Mouse (Mus musculus) MEL (cell line): ENCODE data around the gene Gm42420. TPM values are rescaled to one million over a fixed set of nuclear protein-coding genes. Genes with fewer than 3 reads are reported as not detected.

Experiments used
- DNase-seq: peaks from one replicate; pipeline ENCODE4 v3.0.0; 2011; ENCODE audit warnings: low read depth, low spot score
- H3K27ac ChIP-seq: 2 replicates; pipeline ENCODE4 v1.5.1; 2012; ENCODE audit warnings: low read depth, mild to moderate bottlenecking, control low read depth, low read length, moderate library complexity; ENCODE audit not compliant: control insufficient read depth
- H3K27me3 ChIP-seq, 2 experiments: fragments of 150-350 bp in 1 of 2; sonication (generic) in 1 of 2; 2 replicates each; pipeline ENCODE4 v1.6.1; 2012; ENCODE audit warnings: low read length in 2 of 2, mild to moderate bottlenecking in 2 of 2, improper control_type of control experiment in 1 of 2, moderate library complexity in 1 of 2; ENCODE audit not compliant: insufficient read depth in 2 of 2, control insufficient read depth in 1 of 2
- H3K36me3 ChIP-seq, 2 experiments: 2 replicates each; pipeline ENCODE4 v1.6.1; 2012 to 2014; ENCODE audit warnings: low read length in 2 of 2, improper control_type of control experiment in 1 of 2, inconsistent platforms in 1 of 2, mild to moderate bottlenecking in 1 of 2; ENCODE audit not compliant: insufficient read depth in 2 of 2, control insufficient read depth in 1 of 2
- H3K4me1 ChIP-seq, 2 experiments: fragments of 150-350 bp in 1 of 2; sonication (generic) in 1 of 2; 2 replicates each; pipeline ENCODE4 v1.6.1; 2012; ENCODE audit warnings: low read length in 2 of 2, improper control_type of control experiment in 1 of 2, mild to moderate bottlenecking in 1 of 2; ENCODE audit not compliant: insufficient read depth in 2 of 2, control insufficient read depth in 1 of 2
- H3K4me3 ChIP-seq, 2 experiments: fragments of 150-350 bp in 1 of 2; sonication (generic) in 1 of 2; 2 replicates each; pipeline ENCODE4 v1.5.1; 2012; ENCODE audit warnings: low read depth in 2 of 2, low read length in 2 of 2, mild to moderate bottlenecking in 2 of 2, moderate library complexity in 2 of 2, control low read depth in 1 of 2, improper control_type of control experiment in 1 of 2; ENCODE audit not compliant: control insufficient read depth in 1 of 2, insufficient read depth in 1 of 2
- H3K79me2 ChIP-seq: 2 replicates; pipeline ENCODE4 v1.6.1; 2012; ENCODE audit warnings: mild to moderate bottlenecking, low read length, moderate library complexity; ENCODE audit not compliant: control insufficient read depth, poor library complexity, insufficient read depth
- H3K9ac ChIP-seq: 2 replicates; pipeline ENCODE4 v1.6.1; 2012; ENCODE audit warnings: low read depth, mild to moderate bottlenecking, control low read depth, low read length, moderate library complexity; ENCODE audit not compliant: control insufficient read depth, poor library complexity, severe bottlenecking
- H3K9me3 ChIP-seq: fragments of 150-350 bp; sonication (generic); replicated peaks from 2 replicates; pipeline ENCODE4 v1.6.1; 2012; ENCODE audit warnings: mild to moderate bottlenecking, low read length, improper control_type of control experiment, moderate library complexity; ENCODE audit not compliant: insufficient read depth
- BHLHE40 ChIP-seq: IDR thresholded peaks from 2 replicates; pipeline ENCODE4 v1.6.1; 2012; ENCODE audit warnings: low read depth, mild to moderate bottlenecking, inconsistent platforms, low read length, improper control_type of control experiment, borderline replicate concordance
- CTCF ChIP-seq, 3 experiments: IDR thresholded peaks in 2 of 3; conservative IDR thresholded peaks in 1 of 3; 2 replicates each; pipeline ENCODE4 v1.5.1; 2011 to 2012; ENCODE audit warnings: low read length in 3 of 3, low read depth in 2 of 3, mild to moderate bottlenecking in 2 of 3, improper control_type of control experiment in 1 of 3, inconsistent platforms in 1 of 3, mixed read lengths in 1 of 3, moderate library complexity in 1 of 3; ENCODE audit not compliant: control insufficient read depth in 1 of 3, insufficient read depth in 1 of 3, poor library complexity in 1 of 3, severe bottlenecking in 1 of 3
- ELF1 ChIP-seq: IDR thresholded peaks from 2 replicates; pipeline ENCODE4 v1.6.1; 2014; ENCODE audit warnings: low read depth, mild to moderate bottlenecking, inconsistent platforms, low read length, improper control_type of control experiment, moderate library complexity
- ETS1 ChIP-seq: IDR thresholded peaks from 2 replicates; pipeline ENCODE4 v1.6.1; 2012; ENCODE audit warnings: low read depth, mild to moderate bottlenecking, inconsistent platforms, low read length, improper control_type of control experiment, moderate library complexity
- GABPA ChIP-seq: IDR thresholded peaks from 2 replicates; pipeline ENCODE4 v1.6.1; 2012; ENCODE audit warnings: low read depth, mild to moderate bottlenecking, inconsistent platforms, low read length, improper control_type of control experiment, moderate library complexity
- HCFC1 ChIP-seq: IDR thresholded peaks from 2 replicates; pipeline ENCODE4 v1.6.1; 2012; ENCODE audit warnings: low read depth, mild to moderate bottlenecking, inconsistent platforms, low read length, improper control_type of control experiment, moderate library complexity
- JUND ChIP-seq: IDR thresholded peaks from 2 replicates; pipeline ENCODE4 v1.6.1; 2011; ENCODE audit warnings: low read depth, mild to moderate bottlenecking, improper control_type of control experiment, low read length
- MAX ChIP-seq: IDR thresholded peaks from 2 replicates; pipeline ENCODE4 v1.6.1; 2011; ENCODE audit warnings: low read length, improper control_type of control experiment
- MYC ChIP-seq: IDR thresholded peaks from 2 replicates; pipeline ENCODE4 v1.6.1; 2011; ENCODE audit warnings: low read depth, mild to moderate bottlenecking, low read length, improper control_type of control experiment, moderate library complexity
- NRF1 ChIP-seq: IDR thresholded peaks from 2 replicates; pipeline ENCODE4 v1.6.1; 2014; ENCODE audit warnings: low read depth, mild to moderate bottlenecking, inconsistent platforms, low read length, improper control_type of control experiment, moderate library complexity; ENCODE audit not compliant: poor library complexity, insufficient read depth, severe bottlenecking
- POLR2A ChIP-seq, 2 experiments: IDR thresholded peaks; 2 replicates each; pipeline ENCODE4 v1.6.1; 2011 to 2012; ENCODE audit warnings: low read length in 2 of 2, mild to moderate bottlenecking in 2 of 2, control low read depth in 1 of 2, improper control_type of control experiment in 1 of 2, low read depth in 1 of 2, moderate library complexity in 1 of 2; ENCODE audit not compliant: control insufficient read depth in 1 of 2, insufficient read depth in 1 of 2, poor library complexity in 1 of 2
- SIN3A ChIP-seq: IDR thresholded peaks from 2 replicates; pipeline ENCODE4 v1.6.1; 2012; ENCODE audit warnings: low read length, improper control_type of control experiment, inconsistent platforms
- SMC3 ChIP-seq: IDR thresholded peaks from 2 replicates; pipeline ENCODE4 v1.6.1; 2011; ENCODE audit warnings: low read depth, low read length, improper control_type of control experiment
- TAL1 ChIP-seq: IDR thresholded peaks from 2 replicates; pipeline ENCODE4 v1.6.1; 2012; ENCODE audit warnings: mild to moderate bottlenecking, inconsistent platforms, low read length, moderate library complexity, mixed read lengths
- TCF12 ChIP-seq: IDR thresholded peaks from 2 replicates; pipeline ENCODE4 v1.6.1; 2014; ENCODE audit warnings: low read depth, mild to moderate bottlenecking, inconsistent platforms, low read length, improper control_type of control experiment, moderate library complexity
- USF1 ChIP-seq: IDR thresholded peaks from 2 replicates; pipeline ENCODE4 v1.6.1; 2014; ENCODE audit warnings: low read depth, mild to moderate bottlenecking, inconsistent platforms, low read length, improper control_type of control experiment, moderate library complexity
- USF2 ChIP-seq, 2 experiments: IDR thresholded peaks; 2 replicates each; pipeline ENCODE4 v1.6.1; 2011 to 2012; ENCODE audit warnings: improper control_type of control experiment in 2 of 2, low read length in 2 of 2, borderline replicate concordance in 1 of 2, inconsistent platforms in 1 of 2, low read depth in 1 of 2, mild to moderate bottlenecking in 1 of 2; ENCODE audit not compliant: insufficient read depth in 1 of 2
- ZC3H11A ChIP-seq: IDR thresholded peaks from 2 replicates; pipeline ENCODE4 v1.6.1; 2012; ENCODE audit warnings: low read depth, mild to moderate bottlenecking, inconsistent platforms, low read length, improper control_type of control experiment
- ZKSCAN1 ChIP-seq: IDR thresholded peaks from 2 replicates; pipeline ENCODE4 v1.6.1; 2012; ENCODE audit warnings: low read depth, mild to moderate bottlenecking, inconsistent platforms, low read length, improper control_type of control experiment, moderate library complexity
- ZMIZ1 ChIP-seq: IDR thresholded peaks from 2 replicates; pipeline ENCODE4 v1.6.1; 2012; ENCODE audit warnings: low read depth, mild to moderate bottlenecking, inconsistent platforms, low read length, improper control_type of control experiment, moderate library complexity
- polyA plus RNA-seq, 2 experiments: library from polyadenylated mRNA; stranded (reverse) in 1 of 2; unstranded in 1 of 2; fragments of >175 nt in 1 of 2; fragments of >200 nt in 1 of 2; gene quantifications; 2 replicates each; pipeline versions ENCODE4 v1.2.1 to v1.2.4; 2012; ENCODE audit warnings: low replicate concordance in 2 of 2, low read depth in 1 of 2; ENCODE audit not compliant: insufficient read length in 2 of 2, insufficient read depth in 1 of 2, missing spikeins in 1 of 2
- total RNA-seq: library from RNA; depleted of rRNA; stranded (reverse); fragments of 300-350 nt; gene quantifications from 2 replicates; pipeline ENCODE4 v1.2.3, GENCODE M21; 2012

Gm42420 gene
- total and polyA plus RNA-seq, 3 experiments = 1.5 to 1.9 TPM; not detected in 1

- H3K79me2 ChIP-seq = no peaks in the 10 kb centered on the region
- H3K27me3 ChIP-seq = peaks cover 0 to 2% of the 10 kb centered on the region in 2 experiments; a peak in 2 of 4 replicates
- no peak for TF ChIP-seq POLR2A (IDR thresholded peaks at IDR 0.05; ENCODE audit: control insufficient read depth in 1 of 2, insufficient read depth in 1 of 2, low read depth in 1 of 2, low read length in 2 of 2, poor library complexity in 1 of 2)
- TF ChIP-seq TAL1 = no peak
- no peak for TF ChIP-seq CTCF (IDR thresholded peaks at IDR 0.05 in 2 of 3, conservative IDR thresholded peaks at IDR 0.05 in 1 of 3; ENCODE audit: control insufficient read depth in 1 of 3, insufficient read depth in 1 of 3, low read depth in 2 of 3, low read length in 3 of 3, poor library complexity in 1 of 3, severe bottlenecking in 1 of 3)
- no peak for TF ChIP-seq HCFC1
- no peak for TF ChIP-seq USF1
- TF ChIP-seq USF2 (IDR thresholded peaks at IDR 0.05; ENCODE audit: borderline replicate concordance in 1 of 2, insufficient read depth in 1 of 2, low read depth in 1 of 2, low read length in 2 of 2) = no peak
- no peak for TF ChIP-seq ELF1
- TF ChIP-seq ZC3H11A = no peak
- TF ChIP-seq JUND = no peak
- no peak for TF ChIP-seq MYC
- no peak for TF ChIP-seq BHLHE40
- TF ChIP-seq SMC3 = no peak
- no peak for TF ChIP-seq SIN3A
- TF ChIP-seq ZKSCAN1 = no peak
- no peak for TF ChIP-seq TCF12
- TF ChIP-seq GABPA = no peak
- TF ChIP-seq MAX = no peak
- no peak for TF ChIP-seq NRF1
- no peak for TF ChIP-seq ETS1
- no peak for TF ChIP-seq ZMIZ1
- H3K27ac ChIP-seq = no peak overlapping the region
- H3K9me3 ChIP-seq = no peaks in the 10 kb centered on the region
- DNase-seq = no peak
- no peak overlapping the region for H3K9ac ChIP-seq
- H3K36me3 ChIP-seq = 0 out of 4 replicates have a peak, but pooled peaks cover 0 to 4% of the 10 kb centered on the region in 2 experiments
- H3K4me1 ChIP-seq = peaks cover 0 to 4% of the 10 kb centered on the region in 2 experiments; a peak in 1 of 4 replicates
- H3K4me3 ChIP-seq = no peak overlapping the region
These were observed 26.1 kb upstream of the Gm42420 start for GRCm38 (mm10) chr6:39559276-39559939.
